Mouse (Mus musculus) spleen, postnatal 36 days (tissue): ENCODE results near the gene Syt14.

ENCODE experiments used
- DNase-seq, 2 experiments: peaks; one replicate each; pipeline ENCODE4 v3.0.0; 2022; ENCODE audit warnings: low spot score in 2 of 2, mixed read lengths in 1 of 2

The Syt14 gene

GRCm38 (mm10) chr1:192987203-192987602, 48.4 kb downstream of the Syt14 start:
- DNase-seq = no peak

GRCm38 (mm10) chr1:192986481-192986880, 49.1 kb downstream of the Syt14 start:
- DNase-seq = no peak

GRCm38 (mm10) chr1:192984333-192984732, 51.2 kb downstream of the Syt14 start:
- no peak for DNase-seq

- no peak for DNase-seq
These were observed 53.9 kb downstream of the Syt14 start for GRCm38 (mm10) chr1:192981658-192982057.

GRCm38 (mm10) chr1:192981120-192981519, 54.5 kb downstream of the Syt14 start:
- DNase-seq = no peak

- no peak for DNase-seq
These were observed 73.3 kb downstream of the Syt14 start for GRCm38 (mm10) chr1:192962323-192962722.

GRCm38 (mm10) chr1:192947839-192948173, 87.8 kb downstream of the Syt14 start:
- no peak for DNase-seq

- no peak for DNase-seq
These were observed 88.3 kb downstream of the Syt14 start for GRCm38 (mm10) chr1:192947170-192947838.

- no peak for DNase-seq
These were observed 96.5 kb downstream of the Syt14 start for GRCm38 (mm10) chr1:192939033-192939432.

GRCm38 (mm10) chr1:192937956-192938355, 97.6 kb downstream of the Syt14 start:
- DNase-seq = no peak

- DNase-seq = no peak
These were observed 103.8 kb downstream of the Syt14 start for GRCm38 (mm10) chr1:192931797-192932196.

- no peak for DNase-seq
These were observed 123.4 kb downstream of the Syt14 start for GRCm38 (mm10) chr1:192912101-192912728.

- no peak for DNase-seq
These were observed 134.1 kb downstream of the Syt14 start for GRCm38 (mm10) chr1:192901516-192901915.

- no peak for DNase-seq
These were observed 134.7 kb downstream of the Syt14 start for GRCm38 (mm10) chr1:192900913-192901312.

- no peak for DNase-seq
These were observed 136.8 kb downstream of the Syt14 start for GRCm38 (mm10) chr1:192898742-192899141.

- DNase-seq = no peak
These were observed 138.4 kb downstream of the Syt14 start for GRCm38 (mm10) chr1:192897218-192897617.

GRCm38 (mm10) chr1:192896076-192896475, 139.5 kb downstream of the Syt14 start:
- no peak for DNase-seq

- no peak for DNase-seq
These were observed 144.9 kb downstream of the Syt14 start for GRCm38 (mm10) chr1:192890716-192891115.

- no peak for DNase-seq
These were observed 152.8 kb downstream of the Syt14 start for GRCm38 (mm10) chr1:192882617-192883295.

GRCm38 (mm10) chr1:192880130-192880529, 155.4 kb downstream of the Syt14 start:
- DNase-seq = no peak

GRCm38 (mm10) chr1:192879086-192879580, 156.4 kb downstream of the Syt14 start:
- DNase-seq = no peak

- DNase-seq = no peak
These were observed 162.7 kb downstream of the Syt14 start for GRCm38 (mm10) chr1:192872841-192873240.

GRCm38 (mm10) chr1:192869761-192870160, 165.8 kb downstream of the Syt14 start:
- no peak for DNase-seq
